Mouse (Mus musculus) MEL (cell line): ENCODE data around the gene Nt5c2. TPM values are rescaled to one million over a fixed set of nuclear protein-coding genes. Genes with fewer than 3 reads are reported as not detected.
A peak's percentile ranks its signal among the peaks of the same experiment; 100 is the strongest.

Source experiments
- DNase-seq: peaks from one replicate; pipeline ENCODE4 v3.0.0; 2011; ENCODE audit warnings: low read depth, low spot score
- H3K27ac ChIP-seq: 2 replicates; pipeline ENCODE4 v1.5.1; 2012; ENCODE audit warnings: low read depth, mild to moderate bottlenecking, control low read depth, low read length, moderate library complexity; ENCODE audit not compliant: control insufficient read depth
- H3K27me3 ChIP-seq, 2 experiments: fragments of 150-350 bp in 1 of 2; sonication (generic) in 1 of 2; 2 replicates each; pipeline ENCODE4 v1.6.1; 2012; ENCODE audit warnings: low read length in 2 of 2, mild to moderate bottlenecking in 2 of 2, improper control_type of control experiment in 1 of 2, moderate library complexity in 1 of 2; ENCODE audit not compliant: insufficient read depth in 2 of 2, control insufficient read depth in 1 of 2
- H3K36me3 ChIP-seq, 2 experiments: 2 replicates each; pipeline ENCODE4 v1.6.1; 2012 to 2014; ENCODE audit warnings: low read length in 2 of 2, improper control_type of control experiment in 1 of 2, inconsistent platforms in 1 of 2, mild to moderate bottlenecking in 1 of 2; ENCODE audit not compliant: insufficient read depth in 2 of 2, control insufficient read depth in 1 of 2
- H3K4me1 ChIP-seq, 2 experiments: fragments of 150-350 bp in 1 of 2; sonication (generic) in 1 of 2; 2 replicates each; pipeline ENCODE4 v1.6.1; 2012; ENCODE audit warnings: low read length in 2 of 2, improper control_type of control experiment in 1 of 2, mild to moderate bottlenecking in 1 of 2; ENCODE audit not compliant: insufficient read depth in 2 of 2, control insufficient read depth in 1 of 2
- H3K4me3 ChIP-seq, 2 experiments: fragments of 150-350 bp in 1 of 2; sonication (generic) in 1 of 2; 2 replicates each; pipeline ENCODE4 v1.5.1; 2012; ENCODE audit warnings: low read depth in 2 of 2, low read length in 2 of 2, mild to moderate bottlenecking in 2 of 2, moderate library complexity in 2 of 2, control low read depth in 1 of 2, improper control_type of control experiment in 1 of 2; ENCODE audit not compliant: control insufficient read depth in 1 of 2, insufficient read depth in 1 of 2
- H3K79me2 ChIP-seq: 2 replicates; pipeline ENCODE4 v1.6.1; 2012; ENCODE audit warnings: mild to moderate bottlenecking, low read length, moderate library complexity; ENCODE audit not compliant: control insufficient read depth, poor library complexity, insufficient read depth
- H3K9ac ChIP-seq: 2 replicates; pipeline ENCODE4 v1.6.1; 2012; ENCODE audit warnings: low read depth, mild to moderate bottlenecking, control low read depth, low read length, moderate library complexity; ENCODE audit not compliant: control insufficient read depth, poor library complexity, severe bottlenecking
- H3K9me3 ChIP-seq: fragments of 150-350 bp; sonication (generic); replicated peaks from 2 replicates; pipeline ENCODE4 v1.6.1; 2012; ENCODE audit warnings: mild to moderate bottlenecking, low read length, improper control_type of control experiment, moderate library complexity; ENCODE audit not compliant: insufficient read depth
- CTCF ChIP-seq, 3 experiments: IDR thresholded peaks in 2 of 3; conservative IDR thresholded peaks in 1 of 3; 2 replicates each; pipeline ENCODE4 v1.5.1; 2011 to 2012; ENCODE audit warnings: low read length in 3 of 3, low read depth in 2 of 3, mild to moderate bottlenecking in 2 of 3, improper control_type of control experiment in 1 of 3, inconsistent platforms in 1 of 3, mixed read lengths in 1 of 3, moderate library complexity in 1 of 3; ENCODE audit not compliant: control insufficient read depth in 1 of 3, insufficient read depth in 1 of 3, poor library complexity in 1 of 3, severe bottlenecking in 1 of 3
- ELF1 ChIP-seq: IDR thresholded peaks from 2 replicates; pipeline ENCODE4 v1.6.1; 2014; ENCODE audit warnings: low read depth, mild to moderate bottlenecking, inconsistent platforms, low read length, improper control_type of control experiment, moderate library complexity
- ETS1 ChIP-seq: IDR thresholded peaks from 2 replicates; pipeline ENCODE4 v1.6.1; 2012; ENCODE audit warnings: low read depth, mild to moderate bottlenecking, inconsistent platforms, low read length, improper control_type of control experiment, moderate library complexity
- GATA1 ChIP-seq: IDR thresholded peaks from 2 replicates; pipeline ENCODE4 v1.6.1; 2011; ENCODE audit warnings: low read depth, low read length, improper control_type of control experiment
- MAFK ChIP-seq: IDR thresholded peaks from 2 replicates; pipeline ENCODE4 v1.6.1; 2011; ENCODE audit warnings: low read depth, mild to moderate bottlenecking, low read length, improper control_type of control experiment, borderline replicate concordance
- NRF1 ChIP-seq: IDR thresholded peaks from 2 replicates; pipeline ENCODE4 v1.6.1; 2014; ENCODE audit warnings: low read depth, mild to moderate bottlenecking, inconsistent platforms, low read length, improper control_type of control experiment, moderate library complexity; ENCODE audit not compliant: poor library complexity, insufficient read depth, severe bottlenecking
- POLR2AphosphoS2 ChIP-seq: IDR thresholded peaks from 2 replicates; pipeline ENCODE4 v1.6.1; 2011; ENCODE audit warnings: low read length, improper control_type of control experiment
- POLR2AphosphoS5 ChIP-seq: IDR thresholded peaks from 2 replicates; pipeline ENCODE4 v1.6.1; 2012; ENCODE audit warnings: low read depth, borderline replicate concordance, mild to moderate bottlenecking, inconsistent platforms, low read length, moderate library complexity, mixed read lengths
- RAD21 ChIP-seq: IDR thresholded peaks from 2 replicates; pipeline ENCODE4 v1.6.1; 2011; ENCODE audit warnings: mild to moderate bottlenecking, low read depth, low read length, improper control_type of control experiment
- SMC3 ChIP-seq: IDR thresholded peaks from 2 replicates; pipeline ENCODE4 v1.6.1; 2011; ENCODE audit warnings: low read depth, low read length, improper control_type of control experiment
- TAL1 ChIP-seq: IDR thresholded peaks from 2 replicates; pipeline ENCODE4 v1.6.1; 2012; ENCODE audit warnings: mild to moderate bottlenecking, inconsistent platforms, low read length, moderate library complexity, mixed read lengths
- TCF12 ChIP-seq: IDR thresholded peaks from 2 replicates; pipeline ENCODE4 v1.6.1; 2014; ENCODE audit warnings: low read depth, mild to moderate bottlenecking, inconsistent platforms, low read length, improper control_type of control experiment, moderate library complexity
- USF2 ChIP-seq, 2 experiments: IDR thresholded peaks; 2 replicates each; pipeline ENCODE4 v1.6.1; 2011 to 2012; ENCODE audit warnings: improper control_type of control experiment in 2 of 2, low read length in 2 of 2, borderline replicate concordance in 1 of 2, inconsistent platforms in 1 of 2, low read depth in 1 of 2, mild to moderate bottlenecking in 1 of 2; ENCODE audit not compliant: insufficient read depth in 1 of 2
- ZC3H11A ChIP-seq: IDR thresholded peaks from 2 replicates; pipeline ENCODE4 v1.6.1; 2012; ENCODE audit warnings: low read depth, mild to moderate bottlenecking, inconsistent platforms, low read length, improper control_type of control experiment
- ZKSCAN1 ChIP-seq: IDR thresholded peaks from 2 replicates; pipeline ENCODE4 v1.6.1; 2012; ENCODE audit warnings: low read depth, mild to moderate bottlenecking, inconsistent platforms, low read length, improper control_type of control experiment, moderate library complexity
- ZNF384 ChIP-seq: IDR thresholded peaks from 2 replicates; pipeline ENCODE4 v1.6.1; 2012; ENCODE audit warnings: low read depth, mild to moderate bottlenecking, inconsistent platforms, low read length, improper control_type of control experiment
- polyA plus RNA-seq, 2 experiments: library from polyadenylated mRNA; stranded (reverse) in 1 of 2; unstranded in 1 of 2; fragments of >175 nt in 1 of 2; fragments of >200 nt in 1 of 2; gene quantifications; 2 replicates each; pipeline versions ENCODE4 v1.2.1 to v1.2.4; 2012; ENCODE audit warnings: low replicate concordance in 2 of 2, low read depth in 1 of 2; ENCODE audit not compliant: insufficient read length in 2 of 2, insufficient read depth in 1 of 2, missing spikeins in 1 of 2
- total RNA-seq: library from RNA; depleted of rRNA; stranded (reverse); fragments of 300-350 nt; gene quantifications from 2 replicates; pipeline ENCODE4 v1.2.3, GENCODE M21; 2012

Nt5c2 gene
- total and polyA plus RNA-seq, 3 experiments = 64.6 to 455 (median 147) TPM

DNA sequence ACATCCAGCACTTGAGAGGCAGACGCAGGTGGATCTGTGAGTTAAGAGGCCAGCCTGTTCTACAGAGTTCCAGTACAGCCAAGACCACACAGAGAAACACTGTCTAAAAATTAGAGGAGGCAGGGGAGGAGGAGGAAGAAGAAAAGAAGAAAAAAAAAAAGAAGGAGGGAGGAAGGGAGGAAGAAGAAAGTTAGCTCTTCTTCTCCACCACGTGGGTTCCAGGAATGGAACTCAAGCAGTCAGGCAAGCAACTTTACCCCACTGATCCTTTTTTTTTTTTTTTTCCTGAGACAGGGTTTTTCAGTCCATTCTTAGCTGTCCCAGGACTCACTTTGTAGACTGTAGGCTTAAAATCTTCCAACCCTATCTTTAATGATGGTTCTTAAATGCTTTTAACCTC is 38.2 kb downstream of the Nt5c2 start:
- H3K9ac ChIP-seq = no peak overlapping the region
- no peak overlapping the region for H3K4me3 ChIP-seq
- peaks cover 9 to 22% of the 10 kb centered on the region in 2 experiments for H3K4me1 ChIP-seq
- H3K9me3 ChIP-seq = no peaks in the 10 kb centered on the region
- DNase-seq = no peak
- peaks cover 0 to 11% of the 10 kb centered on the region in 2 experiments; a peak in 2 of 4 replicates for H3K36me3 ChIP-seq
- TF ChIP-seq ZNF384 = peak; percentile 56
- no peak for TF ChIP-seq ZC3H11A
- no peak overlapping the region for H3K27ac ChIP-seq
- no peaks in the 10 kb centered on the region for H3K27me3 ChIP-seq
- no peaks in the 10 kb centered on the region for H3K79me2 ChIP-seq

DNA sequence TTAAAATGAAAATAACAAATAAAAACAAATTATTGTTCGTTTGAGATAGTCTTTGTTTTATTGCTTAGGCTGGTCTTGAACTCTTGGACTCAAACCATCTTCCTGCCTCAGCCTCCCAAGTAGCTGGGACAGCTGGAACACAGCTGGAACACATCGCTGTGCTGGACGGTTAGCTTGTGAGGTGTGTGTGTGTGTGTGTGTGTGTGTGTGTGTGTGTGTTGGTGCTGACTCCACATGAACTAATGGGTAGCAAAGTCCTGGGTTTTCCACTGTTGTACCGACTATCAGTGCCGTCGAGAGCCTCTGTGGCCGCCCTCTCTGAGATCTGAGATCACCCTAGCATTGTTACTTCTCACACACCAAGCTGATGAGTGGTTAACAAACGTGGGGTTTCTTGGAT is 39.0 kb downstream of the Nt5c2 start:
- Histone ChIP-seq H3K36me3 (peaks cover 0 to 11% of the 10 kb centered on the region in 2 experiments; a peak in 2 of 4 replicates), H3K9me3 (no peaks in the 10 kb centered on the region), H3K9ac (no peak overlapping the region), H3K4me3 (no peak overlapping the region), H3K4me1 (peaks cover 9 to 22% of the 10 kb centered on the region in 2 experiments), H3K27ac (no peak overlapping the region), H3K79me2 (no peaks in the 10 kb centered on the region), H3K27me3 (no peaks in the 10 kb centered on the region)
- TF ChIP-seq CTCF (IDR thresholded peaks at IDR 0.05 in 2 of 3, conservative IDR thresholded peaks at IDR 0.05 in 1 of 3; ENCODE audit: control insufficient read depth in 1 of 3, insufficient read depth in 1 of 3, low read depth in 2 of 3, low read length in 3 of 3, poor library complexity in 1 of 3, severe bottlenecking in 1 of 3) = no peak
- TF ChIP-seq ETS1 = no peak
- no peak for TF ChIP-seq SMC3
- no peak for TF ChIP-seq USF2 (IDR thresholded peaks at IDR 0.05; ENCODE audit: borderline replicate concordance in 1 of 2, insufficient read depth in 1 of 2, low read depth in 1 of 2, low read length in 2 of 2)
- no peak for TF ChIP-seq TAL1
- no peak for TF ChIP-seq POLR2AphosphoS5
- TF ChIP-seq ZKSCAN1 = no peak
- no peak for TF ChIP-seq RAD21
- no peak for TF ChIP-seq NRF1
- TF ChIP-seq MAFK = no peak
- DNase-seq = no peak

- H3K27me3 ChIP-seq = no peaks in the 10 kb centered on the region
- peaks cover 0 to 11% of the 10 kb centered on the region in 2 experiments; a peak in 2 of 4 replicates for H3K36me3 ChIP-seq
- H3K4me1 ChIP-seq = peaks cover 9 to 22% of the 10 kb centered on the region in 2 experiments
- H3K9me3 ChIP-seq = no peaks in the 10 kb centered on the region
- DNase-seq = no peak
- H3K79me2 ChIP-seq = no peaks in the 10 kb centered on the region
- H3K9ac ChIP-seq = no peak overlapping the region
- TF ChIP-seq ZC3H11A (no peak), TCF12 (no peak), ZNF384 (no peak), ELF1 (no peak), SMC3 (no peak), USF2 (IDR thresholded peaks at IDR 0.05; ENCODE audit: borderline replicate concordance in 1 of 2, insufficient read depth in 1 of 2, low read depth in 1 of 2, low read length in 2 of 2) (no peak), GATA1 (no peak), ETS1 (no peak), POLR2AphosphoS5 (no peak), POLR2AphosphoS2 (no peak)
- H3K4me3 ChIP-seq = no peak overlapping the region
- no peak overlapping the region for H3K27ac ChIP-seq
These were observed 39.4 kb downstream of the Nt5c2 start for GRCm38 (mm10) chr19:46975565-46975964.
